Mouse (Mus musculus) MEL (cell line): ENCODE results near the gene Ccdc155. TPM values are rescaled to one million over a fixed set of nuclear protein-coding genes. Genes with fewer than 3 reads are reported as not detected.

ENCODE experiments used
- DNase-seq: peaks from one replicate; pipeline ENCODE4 v3.0.0; 2011; ENCODE audit warnings: low read depth, low spot score
- H3K27ac ChIP-seq: 2 replicates; pipeline ENCODE4 v1.5.1; 2012; ENCODE audit warnings: low read depth, mild to moderate bottlenecking, control low read depth, low read length, moderate library complexity; ENCODE audit not compliant: control insufficient read depth
- H3K27me3 ChIP-seq, 2 experiments: fragments of 150-350 bp in 1 of 2; sonication (generic) in 1 of 2; 2 replicates each; pipeline ENCODE4 v1.6.1; 2012; ENCODE audit warnings: low read length in 2 of 2, mild to moderate bottlenecking in 2 of 2, improper control_type of control experiment in 1 of 2, moderate library complexity in 1 of 2; ENCODE audit not compliant: insufficient read depth in 2 of 2, control insufficient read depth in 1 of 2
- H3K36me3 ChIP-seq, 2 experiments: 2 replicates each; pipeline ENCODE4 v1.6.1; 2012 to 2014; ENCODE audit warnings: low read length in 2 of 2, improper control_type of control experiment in 1 of 2, inconsistent platforms in 1 of 2, mild to moderate bottlenecking in 1 of 2; ENCODE audit not compliant: insufficient read depth in 2 of 2, control insufficient read depth in 1 of 2
- H3K4me1 ChIP-seq, 2 experiments: fragments of 150-350 bp in 1 of 2; sonication (generic) in 1 of 2; 2 replicates each; pipeline ENCODE4 v1.6.1; 2012; ENCODE audit warnings: low read length in 2 of 2, improper control_type of control experiment in 1 of 2, mild to moderate bottlenecking in 1 of 2; ENCODE audit not compliant: insufficient read depth in 2 of 2, control insufficient read depth in 1 of 2
- H3K4me3 ChIP-seq, 2 experiments: fragments of 150-350 bp in 1 of 2; sonication (generic) in 1 of 2; 2 replicates each; pipeline ENCODE4 v1.5.1; 2012; ENCODE audit warnings: low read depth in 2 of 2, low read length in 2 of 2, mild to moderate bottlenecking in 2 of 2, moderate library complexity in 2 of 2, control low read depth in 1 of 2, improper control_type of control experiment in 1 of 2; ENCODE audit not compliant: control insufficient read depth in 1 of 2, insufficient read depth in 1 of 2
- H3K79me2 ChIP-seq: 2 replicates; pipeline ENCODE4 v1.6.1; 2012; ENCODE audit warnings: mild to moderate bottlenecking, low read length, moderate library complexity; ENCODE audit not compliant: control insufficient read depth, poor library complexity, insufficient read depth
- H3K9ac ChIP-seq: 2 replicates; pipeline ENCODE4 v1.6.1; 2012; ENCODE audit warnings: low read depth, mild to moderate bottlenecking, control low read depth, low read length, moderate library complexity; ENCODE audit not compliant: control insufficient read depth, poor library complexity, severe bottlenecking
- H3K9me3 ChIP-seq: fragments of 150-350 bp; sonication (generic); replicated peaks from 2 replicates; pipeline ENCODE4 v1.6.1; 2012; ENCODE audit warnings: mild to moderate bottlenecking, low read length, improper control_type of control experiment, moderate library complexity; ENCODE audit not compliant: insufficient read depth
- BHLHE40 ChIP-seq: IDR thresholded peaks from 2 replicates; pipeline ENCODE4 v1.6.1; 2012; ENCODE audit warnings: low read depth, mild to moderate bottlenecking, inconsistent platforms, low read length, improper control_type of control experiment, borderline replicate concordance
- CHD1 ChIP-seq: IDR thresholded peaks from 2 replicates; pipeline ENCODE4 v1.6.1; 2012; ENCODE audit warnings: low read depth, mild to moderate bottlenecking, inconsistent platforms, low read length, improper control_type of control experiment
- CHD2 ChIP-seq: IDR thresholded peaks from 2 replicates; pipeline ENCODE4 v1.6.1; 2011; ENCODE audit warnings: low read length, improper control_type of control experiment
- CTCF ChIP-seq, 3 experiments: IDR thresholded peaks in 2 of 3; conservative IDR thresholded peaks in 1 of 3; 2 replicates each; pipeline ENCODE4 v1.5.1; 2011 to 2012; ENCODE audit warnings: low read length in 3 of 3, low read depth in 2 of 3, mild to moderate bottlenecking in 2 of 3, improper control_type of control experiment in 1 of 3, inconsistent platforms in 1 of 3, mixed read lengths in 1 of 3, moderate library complexity in 1 of 3; ENCODE audit not compliant: control insufficient read depth in 1 of 3, insufficient read depth in 1 of 3, poor library complexity in 1 of 3, severe bottlenecking in 1 of 3
- E2F4 ChIP-seq: IDR thresholded peaks from 2 replicates; pipeline ENCODE4 v1.6.1; 2011; ENCODE audit warnings: low read depth, low read length, improper control_type of control experiment, borderline replicate concordance
- ELF1 ChIP-seq: IDR thresholded peaks from 2 replicates; pipeline ENCODE4 v1.6.1; 2014; ENCODE audit warnings: low read depth, mild to moderate bottlenecking, inconsistent platforms, low read length, improper control_type of control experiment, moderate library complexity
- EP300 ChIP-seq, 2 experiments: IDR thresholded peaks; 2 replicates each; pipeline ENCODE4 v1.6.1; 2011; ENCODE audit warnings: improper control_type of control experiment in 2 of 2, low read length in 2 of 2, low read depth in 1 of 2, mild to moderate bottlenecking in 1 of 2
- ETS1 ChIP-seq: IDR thresholded peaks from 2 replicates; pipeline ENCODE4 v1.6.1; 2012; ENCODE audit warnings: low read depth, mild to moderate bottlenecking, inconsistent platforms, low read length, improper control_type of control experiment, moderate library complexity
- GABPA ChIP-seq: IDR thresholded peaks from 2 replicates; pipeline ENCODE4 v1.6.1; 2012; ENCODE audit warnings: low read depth, mild to moderate bottlenecking, inconsistent platforms, low read length, improper control_type of control experiment, moderate library complexity
- GATA1 ChIP-seq: IDR thresholded peaks from 2 replicates; pipeline ENCODE4 v1.6.1; 2011; ENCODE audit warnings: low read depth, low read length, improper control_type of control experiment
- JUND ChIP-seq: IDR thresholded peaks from 2 replicates; pipeline ENCODE4 v1.6.1; 2011; ENCODE audit warnings: low read depth, mild to moderate bottlenecking, improper control_type of control experiment, low read length
- MAFK ChIP-seq: IDR thresholded peaks from 2 replicates; pipeline ENCODE4 v1.6.1; 2011; ENCODE audit warnings: low read depth, mild to moderate bottlenecking, low read length, improper control_type of control experiment, borderline replicate concordance
- MAX ChIP-seq: IDR thresholded peaks from 2 replicates; pipeline ENCODE4 v1.6.1; 2011; ENCODE audit warnings: low read length, improper control_type of control experiment
- MAZ ChIP-seq: IDR thresholded peaks from 2 replicates; pipeline ENCODE4 v1.6.1; 2012; ENCODE audit warnings: low read depth, mild to moderate bottlenecking, inconsistent platforms, low read length, improper control_type of control experiment
- MXI1 ChIP-seq: IDR thresholded peaks from 2 replicates; pipeline ENCODE4 v1.6.1; 2011; ENCODE audit warnings: mild to moderate bottlenecking, low read depth, low read length, improper control_type of control experiment
- MYB ChIP-seq: IDR thresholded peaks from 2 replicates; pipeline ENCODE4 v1.6.1; 2011; ENCODE audit warnings: mild to moderate bottlenecking, low read depth, low read length, improper control_type of control experiment
- MYC ChIP-seq: IDR thresholded peaks from 2 replicates; pipeline ENCODE4 v1.6.1; 2011; ENCODE audit warnings: low read depth, mild to moderate bottlenecking, low read length, improper control_type of control experiment, moderate library complexity
- NRF1 ChIP-seq: IDR thresholded peaks from 2 replicates; pipeline ENCODE4 v1.6.1; 2014; ENCODE audit warnings: low read depth, mild to moderate bottlenecking, inconsistent platforms, low read length, improper control_type of control experiment, moderate library complexity; ENCODE audit not compliant: poor library complexity, insufficient read depth, severe bottlenecking
- POLR2A ChIP-seq, 2 experiments: IDR thresholded peaks; 2 replicates each; pipeline ENCODE4 v1.6.1; 2011 to 2012; ENCODE audit warnings: low read length in 2 of 2, mild to moderate bottlenecking in 2 of 2, control low read depth in 1 of 2, improper control_type of control experiment in 1 of 2, low read depth in 1 of 2, moderate library complexity in 1 of 2; ENCODE audit not compliant: control insufficient read depth in 1 of 2, insufficient read depth in 1 of 2, poor library complexity in 1 of 2
- POLR2AphosphoS2 ChIP-seq: IDR thresholded peaks from 2 replicates; pipeline ENCODE4 v1.6.1; 2011; ENCODE audit warnings: low read length, improper control_type of control experiment
- POLR2AphosphoS5 ChIP-seq: IDR thresholded peaks from 2 replicates; pipeline ENCODE4 v1.6.1; 2012; ENCODE audit warnings: low read depth, borderline replicate concordance, mild to moderate bottlenecking, inconsistent platforms, low read length, moderate library complexity, mixed read lengths
- RAD21 ChIP-seq: IDR thresholded peaks from 2 replicates; pipeline ENCODE4 v1.6.1; 2011; ENCODE audit warnings: mild to moderate bottlenecking, low read depth, low read length, improper control_type of control experiment
- RCOR1 ChIP-seq: IDR thresholded peaks from 2 replicates; pipeline ENCODE4 v1.6.1; 2012; ENCODE audit warnings: low read depth, mild to moderate bottlenecking, inconsistent platforms, low read length, improper control_type of control experiment
- SIN3A ChIP-seq: IDR thresholded peaks from 2 replicates; pipeline ENCODE4 v1.6.1; 2012; ENCODE audit warnings: low read length, improper control_type of control experiment, inconsistent platforms
- SMC3 ChIP-seq: IDR thresholded peaks from 2 replicates; pipeline ENCODE4 v1.6.1; 2011; ENCODE audit warnings: low read depth, low read length, improper control_type of control experiment
- TAL1 ChIP-seq: IDR thresholded peaks from 2 replicates; pipeline ENCODE4 v1.6.1; 2012; ENCODE audit warnings: mild to moderate bottlenecking, inconsistent platforms, low read length, moderate library complexity, mixed read lengths
- TBP ChIP-seq: IDR thresholded peaks from 2 replicates; pipeline ENCODE4 v1.8.0; 2011; ENCODE audit warnings: low read depth, low read length, improper control_type of control experiment
- TCF12 ChIP-seq: IDR thresholded peaks from 2 replicates; pipeline ENCODE4 v1.6.1; 2014; ENCODE audit warnings: low read depth, mild to moderate bottlenecking, inconsistent platforms, low read length, improper control_type of control experiment, moderate library complexity
- UBTF ChIP-seq: IDR thresholded peaks from 2 replicates; pipeline ENCODE4 v1.6.1; 2012; ENCODE audit warnings: low read depth, mild to moderate bottlenecking, inconsistent platforms, low read length, improper control_type of control experiment, moderate library complexity, borderline replicate concordance; ENCODE audit not compliant: insufficient read depth
- USF1 ChIP-seq: IDR thresholded peaks from 2 replicates; pipeline ENCODE4 v1.6.1; 2014; ENCODE audit warnings: low read depth, mild to moderate bottlenecking, inconsistent platforms, low read length, improper control_type of control experiment, moderate library complexity
- USF2 ChIP-seq, 2 experiments: IDR thresholded peaks; 2 replicates each; pipeline ENCODE4 v1.6.1; 2011 to 2012; ENCODE audit warnings: improper control_type of control experiment in 2 of 2, low read length in 2 of 2, borderline replicate concordance in 1 of 2, inconsistent platforms in 1 of 2, low read depth in 1 of 2, mild to moderate bottlenecking in 1 of 2; ENCODE audit not compliant: insufficient read depth in 1 of 2
- ZC3H11A ChIP-seq: IDR thresholded peaks from 2 replicates; pipeline ENCODE4 v1.6.1; 2012; ENCODE audit warnings: low read depth, mild to moderate bottlenecking, inconsistent platforms, low read length, improper control_type of control experiment
- ZMIZ1 ChIP-seq: IDR thresholded peaks from 2 replicates; pipeline ENCODE4 v1.6.1; 2012; ENCODE audit warnings: low read depth, mild to moderate bottlenecking, inconsistent platforms, low read length, improper control_type of control experiment, moderate library complexity
- ZNF384 ChIP-seq: IDR thresholded peaks from 2 replicates; pipeline ENCODE4 v1.6.1; 2012; ENCODE audit warnings: low read depth, mild to moderate bottlenecking, inconsistent platforms, low read length, improper control_type of control experiment
- polyA plus RNA-seq, 2 experiments: library from polyadenylated mRNA; stranded (reverse) in 1 of 2; unstranded in 1 of 2; fragments of >175 nt in 1 of 2; fragments of >200 nt in 1 of 2; gene quantifications; 2 replicates each; pipeline versions ENCODE4 v1.2.1 to v1.2.4; 2012; ENCODE audit warnings: low replicate concordance in 2 of 2, low read depth in 1 of 2; ENCODE audit not compliant: insufficient read length in 2 of 2, insufficient read depth in 1 of 2, missing spikeins in 1 of 2
- total RNA-seq: library from RNA; depleted of rRNA; stranded (reverse); fragments of 300-350 nt; gene quantifications from 2 replicates; pipeline ENCODE4 v1.2.3, GENCODE M21; 2012

Gene Ccdc155
- total and polyA plus RNA-seq, 3 experiments = 0.27 to 0.38 TPM; not detected in 1

DNA sequence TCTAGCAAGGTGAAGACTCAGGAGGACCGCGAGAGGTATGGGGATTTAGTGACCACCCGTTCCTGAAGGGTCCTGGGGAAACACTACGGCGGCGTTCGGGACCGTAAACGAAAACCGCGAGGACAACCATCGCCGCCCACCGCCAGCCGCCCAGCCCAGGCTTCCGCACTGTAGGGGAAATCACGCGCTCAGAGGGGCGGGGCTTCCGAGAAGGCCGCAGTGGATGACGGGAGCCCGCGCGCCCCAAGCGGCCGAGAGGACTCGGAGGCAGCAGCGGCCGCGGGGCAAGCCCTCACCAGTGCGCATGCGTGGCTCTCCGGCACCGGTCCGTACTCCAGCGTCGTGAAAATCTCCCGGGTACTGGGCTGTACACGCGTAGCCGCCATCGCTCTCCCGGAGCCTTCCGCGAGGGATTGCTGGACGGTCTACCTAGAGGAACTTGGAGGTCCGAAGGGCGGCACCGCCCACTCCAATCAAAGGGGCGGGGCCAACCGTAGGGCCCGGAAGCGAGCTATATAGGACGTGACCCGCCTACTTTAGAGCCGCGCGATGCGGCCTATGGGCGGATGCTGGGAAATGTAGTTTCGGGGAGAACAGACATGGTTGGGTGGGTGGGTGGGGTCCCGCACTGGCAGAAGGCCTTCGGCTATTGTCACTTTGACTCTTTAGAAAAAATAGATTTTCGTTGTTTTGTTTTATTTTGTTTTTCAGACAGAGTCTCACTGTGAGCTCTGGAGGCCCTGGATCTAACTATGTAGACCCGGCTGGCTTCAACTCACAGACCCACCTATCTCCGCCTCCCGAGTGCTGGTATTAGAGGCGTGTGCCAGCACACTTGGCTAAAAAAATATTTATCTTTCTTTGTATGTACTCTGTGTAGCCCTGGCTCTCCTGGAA is 50.3 kb downstream of the Ccdc155 start, which contains the start of the genes Pih1d1 and Aldh16a1:
Pih1d1 (plus strand) TSS at position 208 of the 897 bp plus-strand sequence.
Aldh16a1 (minus strand) TSS at position 489 of the 897 bp plus-strand sequence.
- Histone ChIP-seq H3K27me3 (no peaks in the 10 kb centered on the region), H3K36me3 (peaks cover 0 to 7% of the 10 kb centered on the region in 2 experiments; a peak in 2 of 4 replicates), H3K9ac (peak within 1 kb of the TSS; percentile 99), H3K4me1 (peaks cover 4 to 12% of the 10 kb centered on the region in 2 experiments; a peak in 3 of 4 replicates), H3K27ac (peak within 1 kb of the TSS; percentile 97), H3K9me3 (no peaks in the 10 kb centered on the region), H3K4me3 (peak within 1 kb of the TSS; percentile 84 to 85), H3K79me2 (peaks cover 7% of the 10 kb centered on the region; the same call in 1 of the 2 replicates)
- peak; percentile 96 for DNase-seq
- TF ChIP-seq USF2 (IDR thresholded peaks at IDR 0.05; ENCODE audit: borderline replicate concordance in 1 of 2, insufficient read depth in 1 of 2, low read depth in 1 of 2, low read length in 2 of 2) = no peak
- TF ChIP-seq SIN3A = peak; percentile 82
- TF ChIP-seq ZNF384 = no peak
- no peak for TF ChIP-seq POLR2AphosphoS5
- TF ChIP-seq ETS1 = peak; percentile 44; the same call in 1 of the 2 replicates
- TF ChIP-seq MYC = peak; percentile 76
- peak; percentile 87 for TF ChIP-seq MXI1
- peak; percentile 96 for TF ChIP-seq ZMIZ1
- TF ChIP-seq ZC3H11A = no peak
- TF ChIP-seq CTCF (IDR thresholded peaks at IDR 0.05 in 2 of 3, conservative IDR thresholded peaks at IDR 0.05 in 1 of 3; ENCODE audit: control insufficient read depth in 1 of 3, insufficient read depth in 1 of 3, low read depth in 2 of 3, low read length in 3 of 3, poor library complexity in 1 of 3, severe bottlenecking in 1 of 3) = peak in 2 of 3 experiments; percentile 37 to 47; a peak in 4 of 6 replicates
- TF ChIP-seq SMC3 = no peak
- TF ChIP-seq JUND = no peak
- no peak for TF ChIP-seq GABPA
- no peak for TF ChIP-seq MAFK
- peak; percentile 74 for TF ChIP-seq TCF12
- TF ChIP-seq MYB = peak; percentile 42; the same call in 1 of the 2 replicates
- peak; percentile 76; the same call in 1 of the 2 replicates for TF ChIP-seq E2F4
- peak; percentile 81 for TF ChIP-seq ELF1
- TF ChIP-seq EP300 (IDR thresholded peaks at IDR 0.05; ENCODE audit: low read depth in 1 of 2, low read length in 2 of 2) = peak in 1 of 2 experiments; percentile 40; a peak in 1 of 4 replicates
- no peak for TF ChIP-seq RAD21
- TF ChIP-seq RCOR1 = peak; percentile 51; the same call in 1 of the 2 replicates
- TF ChIP-seq NRF1 = peak; percentile 97
- TF ChIP-seq MAZ = peak; percentile 77; the same call in 1 of the 2 replicates
- 0 out of 2 replicates have a peak, but pooled peaks have one; percentile 56 for TF ChIP-seq CHD1
- peak; percentile 70 for TF ChIP-seq TBP
- TF ChIP-seq POLR2A (IDR thresholded peaks at IDR 0.05; ENCODE audit: control insufficient read depth in 1 of 2, insufficient read depth in 1 of 2, low read depth in 1 of 2, low read length in 2 of 2, poor library complexity in 1 of 2) = peak; percentile 72 to 89
- peak; percentile 88 for TF ChIP-seq USF1
- peak; percentile 89 for TF ChIP-seq MAX
- TF ChIP-seq UBTF = 0 out of 2 replicates have a peak, but pooled peaks have one; percentile 17
- no peak for TF ChIP-seq TAL1
- no peak for TF ChIP-seq BHLHE40
- peak; percentile 61 for TF ChIP-seq CHD2
- TF ChIP-seq POLR2AphosphoS2 = peak; percentile 93; the same call in 1 of the 2 replicates
- TF ChIP-seq GATA1 = no peak
